8 mouse cellular contexts compared by ENCODE assay signal in the genomic region with DNA sequence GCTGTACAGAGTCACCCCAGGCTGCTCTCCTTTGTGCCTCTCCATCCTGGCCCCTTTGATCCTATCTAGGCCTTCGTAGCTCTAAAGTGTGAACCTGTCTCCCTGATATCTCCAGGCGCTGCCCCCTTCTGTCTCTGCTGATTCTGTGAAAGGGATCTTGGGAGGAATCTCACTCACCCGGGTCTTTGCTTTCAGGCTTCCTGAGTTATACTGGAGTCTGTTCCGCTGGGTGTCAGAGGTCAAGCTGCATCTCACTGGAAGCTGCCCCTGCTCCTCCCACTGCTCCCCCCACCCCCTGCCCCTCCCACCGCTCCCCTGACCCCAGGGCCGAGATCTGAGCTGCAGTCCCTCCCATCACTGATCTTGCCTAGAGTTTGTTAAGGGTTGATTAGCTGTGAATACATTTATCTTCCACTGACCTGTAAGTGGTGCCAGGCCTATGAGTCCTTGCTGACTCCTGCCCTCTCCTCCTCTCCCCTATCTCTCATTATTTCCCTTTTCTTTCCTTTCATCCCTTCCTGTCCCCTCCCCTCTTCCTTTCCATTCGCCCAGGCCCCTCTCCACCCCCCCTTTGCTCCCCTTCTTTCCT.
DNase-seq lines count a peak whose midpoint lies in the region; ATAC-seq and TF ChIP-seq lines count a peak whose summit lies in the region.

No protein-coding gene starts in this region.

- H3K9ac ChIP-seq in hindbrain, postnatal 0 days (replicated peaks; ENCODE audit: low read length), result no peak overlapping the region
- H3K9ac ChIP-seq in forebrain, embryonic 16.5 days (replicated peaks; ENCODE audit: low read depth, low read length), result no peak overlapping the region
- no peak overlapping the region for H3K9ac ChIP-seq in midbrain, embryonic 15.5 days

- H3K36me3 ChIP-seq in hindbrain, embryonic 10.5 days, result no peaks in the 10 kb centered on the region
- H3K36me3 ChIP-seq in hindbrain, postnatal 0 days (ENCODE audit: insufficient read depth, low read length), result no peaks in the 10 kb centered on the region
- no peaks in the 10 kb centered on the region for H3K36me3 ChIP-seq in forebrain, embryonic 16.5 days (ENCODE audit: control insufficient read depth, insufficient read depth)
- H3K36me3 ChIP-seq in midbrain, embryonic 15.5 days (replicated peaks), result no peaks in the 10 kb centered on the region

- ATAC-seq in hindbrain, postnatal 0 days, result no peak
- no peak for ATAC-seq in forebrain, embryonic 16.5 days
- no peak for ATAC-seq in midbrain, embryonic 15.5 days (replicated peaks)
- ATAC-seq in megakaryocyte progenitor cell, adult 5-6 weeks (replicated peaks; ENCODE audit: poor library complexity), result no peak

- H3K9me3 ChIP-seq in hindbrain, embryonic 10.5 days, result no peaks in the 10 kb centered on the region
- H3K9me3 ChIP-seq in hindbrain, postnatal 0 days (ENCODE audit: low read length), result no peaks in the 10 kb centered on the region
- H3K9me3 ChIP-seq in forebrain, embryonic 16.5 days (ENCODE audit: control insufficient read depth, low read length), result no peaks in the 10 kb centered on the region; the same call in 1 of the 2 replicates
- H3K9me3 ChIP-seq in midbrain, embryonic 15.5 days, result no peaks in the 10 kb centered on the region

- peak; percentile 82 for DNase-seq in hindbrain, embryonic 10.5 days (ENCODE audit: low spot score)
- no peak for DNase-seq in hindbrain, postnatal 0 days (ENCODE audit: low spot score)
- peak; percentile 83 for DNase-seq in embryo, embryonic 10.5 days (ENCODE audit: low spot score)
- DNase-seq in frontal cortex, postnatal 25 days (ENCODE audit: low spot score in 2 of 2), result no peak
- no peak for DNase-seq in layer of hippocampus, adult 9-10 months (ENCODE audit: low spot score)

- no peak overlapping the region for H3K4me2 ChIP-seq in hindbrain, postnatal 0 days (ENCODE audit: low read depth, low read length)
- H3K4me2 ChIP-seq in forebrain, embryonic 16.5 days (ENCODE audit: low read length), result peak overlapping the region; percentile 0; the same call in 1 of the 2 replicates
- peak overlapping the region; percentile 21; the same call in 1 of the 2 replicates for H3K4me2 ChIP-seq in midbrain, embryonic 15.5 days

- H3K27me3 ChIP-seq in hindbrain, embryonic 10.5 days (ENCODE audit: insufficient read depth, poor library complexity, severe bottlenecking), result no peaks in the 10 kb centered on the region
- H3K27me3 ChIP-seq in hindbrain, postnatal 0 days (ENCODE audit: insufficient read depth, low read length), result no peaks in the 10 kb centered on the region
- no peaks in the 10 kb centered on the region for H3K27me3 ChIP-seq in forebrain, embryonic 16.5 days (replicated peaks; ENCODE audit: control insufficient read depth, insufficient read depth, low read length)
- no peaks in the 10 kb centered on the region for H3K27me3 ChIP-seq in midbrain, embryonic 15.5 days (replicated peaks)

- peaks cover 24% of the 10 kb centered on the region for H3K4me1 ChIP-seq in hindbrain, embryonic 10.5 days (replicated peaks)
- no peaks in the 10 kb centered on the region for H3K4me1 ChIP-seq in hindbrain, postnatal 0 days (ENCODE audit: insufficient read depth, low read length)
- H3K4me1 ChIP-seq in forebrain, embryonic 16.5 days (replicated peaks; ENCODE audit: control insufficient read depth, insufficient read depth, low read length), result peaks cover 12% of the 10 kb centered on the region
- peaks cover 16% of the 10 kb centered on the region for H3K4me1 ChIP-seq in midbrain, embryonic 15.5 days

- peak overlapping the region; percentile 42 for H3K4me3 ChIP-seq in hindbrain, embryonic 10.5 days
- no peak overlapping the region for H3K4me3 ChIP-seq in hindbrain, postnatal 0 days (ENCODE audit: low read length)
- no peak overlapping the region for H3K4me3 ChIP-seq in forebrain, embryonic 16.5 days (replicated peaks; ENCODE audit: low read length)
- no peak overlapping the region for H3K4me3 ChIP-seq in midbrain, embryonic 15.5 days

- no peak for TF ChIP-seq CTCF in hindbrain, postnatal 0 days (IDR thresholded peaks at IDR 0.05; ENCODE audit: low read depth)

- peak overlapping the region; percentile 87 for H3K27ac ChIP-seq in hindbrain, embryonic 10.5 days
- no peak overlapping the region for H3K27ac ChIP-seq in hindbrain, postnatal 0 days
- H3K27ac ChIP-seq in forebrain, embryonic 16.5 days (ENCODE audit: low read length), result no peak overlapping the region
- H3K27ac ChIP-seq in midbrain, embryonic 15.5 days, result no peak overlapping the region

- 6% methylated on average over 7 of the region's 7 CpGs for WGBS in hindbrain, embryonic 10.5 days
- 22% methylated on average over 7 of the region's 7 CpGs for WGBS in hindbrain, postnatal 0 days
- WGBS in forebrain, embryonic 16.5 days, result 8% methylated on average over 7 of the region's 7 CpGs
- 13% methylated on average over 7 of the region's 7 CpGs for WGBS in midbrain, embryonic 15.5 days

Comparison
In these comparisons a context has a peak if more than half of its experiments do, and no peak if none do; other contexts are left out.
1. DNase-seq: peak in hindbrain, embryonic 10.5 days (single experiment) and embryo, embryonic 10.5 days (single experiment); none in hindbrain, postnatal 0 days (single experiment), frontal cortex, postnatal 25 days (0 of 2) and layer of hippocampus, adult 9-10 months (single experiment).